Mouse (Mus musculus) thymus, postnatal 10 days (tissue): Measurements from ENCODE around the gene Apoo.
"Not testable (repeated sequence)": the region's sequence is repeated elsewhere in the genome, so short reads cannot be mapped to it uniquely, and the experiment has no call there.

Source experiments
- DNase-seq, 2 experiments: peaks; one replicate each; pipeline ENCODE4 v3.0.0; 2021; ENCODE audit warnings: low spot score in 2 of 2

The Apoo gene

DNA sequence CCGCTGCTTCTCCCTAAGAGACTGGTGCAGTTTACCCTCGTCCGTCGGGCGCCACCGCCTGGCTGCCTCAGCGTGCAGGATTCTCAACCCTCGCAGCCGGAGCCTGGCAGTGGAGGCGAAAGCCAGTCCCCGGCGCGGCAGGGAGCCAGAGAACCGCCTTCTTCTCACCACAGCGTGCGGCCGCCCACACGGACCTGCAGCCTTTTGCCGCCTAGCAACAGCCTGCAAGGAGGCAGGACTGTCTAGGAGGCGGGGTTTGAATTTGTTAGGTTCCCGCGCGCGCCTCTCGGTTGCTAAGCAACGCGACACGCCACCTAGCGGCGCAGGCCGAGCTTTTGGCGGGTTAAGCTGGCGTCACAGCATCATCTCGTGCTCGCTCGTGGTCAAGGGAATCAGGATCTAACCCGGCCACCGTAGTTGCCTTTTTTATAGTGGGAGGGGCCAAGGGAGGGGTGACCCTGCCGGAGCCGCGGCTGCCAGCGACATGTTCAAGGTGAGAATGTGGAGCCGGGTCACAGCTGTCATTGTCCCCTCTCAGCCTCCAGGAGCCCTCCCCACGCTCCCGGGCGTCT lies at the start of gene Apoo, which contains the start of gene Fam90a1b:
TSS of gene Apoo (plus strand) at position 448 of the 572 bp plus-strand sequence.
TSS of gene Fam90a1b (minus strand) at position 108 of the 572 bp plus-strand sequence.
- DNase-seq, result peak; percentile 91 to 93

DNA sequence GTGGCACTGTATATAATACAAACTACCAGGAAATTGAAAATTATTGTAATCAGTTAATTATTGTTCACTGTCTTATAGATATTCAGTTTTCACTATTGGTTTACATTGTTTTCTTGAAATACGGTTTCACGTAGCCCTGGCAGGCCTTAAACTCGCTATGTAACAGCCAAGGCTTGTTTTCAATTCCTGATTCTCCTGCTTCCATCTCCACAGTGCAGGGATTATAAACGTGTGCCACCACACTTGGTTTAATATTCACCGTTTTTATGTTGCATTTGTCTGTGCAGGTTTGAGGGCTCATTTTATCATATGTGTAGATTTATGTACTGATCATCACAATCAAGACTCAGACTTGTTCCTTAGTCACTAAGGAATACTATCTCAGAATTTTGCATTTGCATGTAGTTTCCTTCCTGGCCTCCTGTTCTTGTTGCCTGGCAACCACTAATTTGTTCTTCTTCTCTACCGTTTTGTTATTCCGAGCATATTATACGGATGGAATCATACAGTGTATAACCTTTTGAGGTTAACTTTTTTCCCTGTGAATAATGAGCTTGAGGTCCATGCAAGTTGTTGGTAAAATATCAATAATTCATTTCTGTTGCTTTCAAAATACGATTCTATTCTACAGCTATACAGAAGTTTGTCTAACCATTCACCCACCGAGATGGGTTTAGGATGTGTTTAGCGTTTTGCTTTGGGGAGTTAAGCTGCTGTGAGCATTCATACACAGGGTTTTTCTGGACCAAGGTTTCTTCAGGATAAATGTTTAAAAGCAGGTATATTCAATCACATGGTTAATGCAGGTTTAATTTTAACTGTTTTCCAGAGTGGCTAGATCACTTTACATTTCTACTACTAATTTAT lies 45.6 kb upstream of the Apoo start:
- DNase-seq, result no peak

DNA sequence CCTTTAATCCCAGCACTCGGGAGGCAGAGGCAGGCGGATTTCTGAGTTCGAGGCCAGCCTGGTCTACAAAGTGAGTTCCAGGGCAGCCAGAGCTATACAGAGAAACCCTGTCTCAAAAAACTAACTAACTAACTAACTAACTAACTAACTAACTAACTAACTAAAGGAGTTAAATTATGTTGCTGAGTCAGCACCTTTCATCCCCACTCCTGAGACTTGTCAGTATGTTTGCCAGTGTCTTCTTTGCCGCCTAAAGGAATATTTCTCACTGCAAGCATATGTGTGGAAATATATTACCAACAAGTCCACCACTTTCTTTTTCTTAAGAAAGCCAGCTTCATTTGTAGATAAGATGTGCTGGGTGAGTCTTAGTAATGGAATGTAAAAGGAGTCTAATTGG lies 23.3 kb upstream of the Apoo start:
- DNase-seq, result not testable (repeated sequence)

DNA sequence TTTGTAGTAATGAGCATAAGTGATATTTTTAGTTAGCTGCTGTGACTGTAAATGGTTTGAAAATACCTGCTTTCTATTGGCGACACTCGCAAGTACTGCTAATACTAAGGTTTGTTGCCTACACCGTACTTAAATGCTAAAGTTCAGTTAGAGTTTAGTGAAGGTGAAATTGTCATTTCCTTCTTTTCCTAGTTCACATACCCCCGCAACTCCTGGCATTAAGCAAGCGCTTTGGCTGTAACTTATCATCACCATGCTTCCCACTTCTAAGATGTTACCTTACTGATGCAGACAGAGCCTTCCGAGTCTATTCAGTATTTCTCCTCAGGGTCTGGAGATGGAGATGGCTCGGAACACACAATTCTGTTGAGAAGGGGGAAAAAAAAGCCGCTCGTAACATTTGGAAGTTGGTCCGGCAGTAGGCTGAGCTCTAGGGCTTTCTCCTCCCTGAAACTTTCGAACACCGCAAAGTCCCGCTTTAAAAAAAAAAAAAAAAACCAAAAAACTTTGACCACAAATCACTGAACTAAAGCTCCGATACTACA lies 1.5 kb upstream of the Apoo start:
- no peak for DNase-seq

DNA sequence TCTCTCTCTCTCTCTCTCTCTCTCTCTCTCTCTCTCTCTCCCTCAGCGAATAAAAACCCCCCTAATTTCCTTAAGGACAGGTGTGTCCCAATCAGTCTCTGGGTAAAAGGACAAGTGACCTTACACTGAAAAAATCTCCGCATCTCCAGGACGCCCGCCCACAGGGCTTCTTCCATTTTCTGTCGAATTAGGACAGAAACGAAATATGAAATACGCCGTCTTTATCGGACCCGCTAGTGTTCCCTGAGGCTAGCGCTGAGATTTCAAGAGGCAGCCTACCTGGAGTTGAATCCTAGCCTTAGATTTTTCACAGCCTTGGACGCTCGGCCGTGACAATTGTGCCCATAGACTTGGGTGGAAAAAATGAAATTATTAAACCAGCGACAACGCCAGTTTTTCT lies 888 bp upstream of the Apoo start:
- DNase-seq, result peak in 1 of 2 experiments; percentile 2

DNA sequence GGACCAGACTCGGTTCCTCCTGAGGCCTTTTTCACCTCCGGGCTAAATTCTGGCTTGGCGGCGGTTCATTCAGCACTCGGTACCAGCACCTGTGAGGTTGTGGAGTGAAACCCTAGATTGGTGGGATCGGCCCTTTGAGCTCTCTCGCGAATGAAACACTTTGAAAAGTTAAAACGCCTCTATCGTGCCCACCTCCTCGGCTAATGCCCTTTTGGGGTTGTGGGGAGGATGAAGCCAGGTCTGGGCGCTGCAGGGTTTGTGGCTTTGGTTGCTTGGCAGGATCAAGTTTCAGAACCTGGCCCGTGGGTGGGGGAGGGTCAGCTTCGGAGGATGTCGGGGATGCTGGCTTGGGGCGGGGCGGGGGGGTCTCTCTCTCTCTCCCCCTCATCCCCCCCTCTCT lies 331 bp downstream of the Apoo start:
- DNase-seq, result peak in 1 of 2 experiments; percentile 7

DNA sequence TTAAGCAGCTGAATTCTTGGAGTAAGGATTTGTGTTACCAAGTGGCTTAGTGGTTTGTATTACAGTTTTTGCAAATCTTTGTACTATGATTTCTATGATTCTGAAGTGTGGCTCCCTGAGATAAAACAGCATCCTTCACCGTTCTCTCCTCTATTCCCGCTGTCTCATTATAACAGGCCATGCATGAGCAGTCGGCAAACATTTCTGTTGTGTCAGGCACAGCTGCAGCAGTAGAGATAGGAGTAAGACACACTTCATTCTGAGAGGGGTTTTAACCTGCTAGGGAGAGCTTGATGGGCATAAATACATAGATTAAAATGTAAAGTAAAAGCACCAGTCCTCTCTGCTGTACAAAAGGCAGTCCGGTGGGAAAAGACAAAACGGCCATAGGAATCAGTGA lies 11.8 kb downstream of the Apoo start:
- DNase-seq, result no peak

DNA sequence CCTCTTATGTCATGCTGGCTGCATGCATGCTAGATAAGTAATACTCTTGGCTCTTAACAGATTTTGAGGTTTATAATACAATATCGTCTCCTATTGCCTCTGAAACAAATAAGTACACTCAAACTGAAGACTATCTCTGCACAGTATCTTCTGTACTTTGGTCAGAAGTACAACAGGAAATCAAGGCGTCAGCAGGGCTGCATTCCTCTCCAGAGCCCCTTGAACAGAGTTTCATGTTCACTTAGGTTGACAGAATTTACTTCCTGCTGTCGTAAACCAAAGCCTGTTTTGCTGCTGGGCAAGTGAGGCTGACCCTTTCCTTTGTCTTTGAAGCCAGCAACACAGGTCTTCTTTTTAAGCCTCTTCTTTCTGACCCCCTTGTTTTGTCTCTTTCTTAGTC lies 42.1 kb downstream of the Apoo start:
- no peak for DNase-seq

DNA sequence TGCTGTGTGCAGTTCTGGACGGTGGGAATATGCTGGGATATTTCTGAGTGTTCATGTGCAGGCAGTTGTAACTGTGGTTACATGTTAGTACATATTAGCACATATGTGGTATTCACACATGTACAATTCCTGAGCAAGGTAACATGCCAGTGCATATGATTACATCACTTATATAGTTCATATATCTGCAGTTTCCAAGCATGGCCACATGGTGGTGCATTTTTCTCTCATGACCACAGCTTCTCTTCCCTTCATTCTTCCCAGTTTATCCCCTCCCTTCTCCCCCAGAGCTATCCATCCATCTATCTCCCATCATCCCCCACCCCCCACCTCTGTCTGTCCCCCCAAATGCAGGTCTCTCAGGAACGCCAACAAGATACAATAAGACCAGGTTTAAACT lies 53.3 kb downstream of the Apoo start:
- no peak for DNase-seq

DNA sequence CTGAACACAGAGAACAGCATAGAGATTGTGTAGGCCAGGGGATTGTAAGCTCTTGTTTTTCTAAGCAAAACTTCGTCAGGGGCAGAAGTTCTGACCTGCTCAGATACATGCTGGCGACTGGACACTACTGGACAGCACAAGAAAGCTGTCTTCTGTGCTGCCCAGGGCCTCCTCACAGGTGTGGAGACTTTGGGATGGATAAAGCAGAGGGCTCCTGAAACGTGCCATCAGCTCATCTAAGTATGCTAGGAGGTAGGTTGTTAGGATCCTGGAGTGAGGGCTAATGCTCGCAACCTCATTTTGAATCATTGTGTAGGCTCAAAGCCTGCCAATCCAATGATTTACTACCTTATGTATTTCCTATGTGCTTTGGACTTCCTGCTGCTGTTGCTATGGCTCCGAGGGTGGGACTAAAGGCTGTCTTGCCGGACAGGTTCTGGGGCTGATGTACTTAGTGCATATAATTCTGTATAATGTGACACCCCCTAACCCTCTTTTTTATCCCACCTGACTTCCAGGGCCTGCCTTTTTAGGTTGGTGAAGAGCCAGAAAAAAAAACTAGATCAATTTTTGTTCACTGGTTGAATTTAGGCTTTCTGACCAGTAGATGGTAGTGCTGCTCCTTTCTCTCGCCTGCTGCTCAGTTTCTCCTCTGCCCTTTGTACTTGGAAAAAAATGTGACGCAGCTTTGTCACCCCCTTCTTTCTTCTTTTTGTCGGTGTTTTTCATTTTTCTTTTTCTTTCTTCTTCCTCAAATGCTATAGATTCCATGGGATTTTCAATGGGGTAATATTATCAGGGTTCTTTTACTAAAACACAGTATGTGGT lies 64.8 kb downstream of the Apoo start:
- no peak for DNase-seq

DNA sequence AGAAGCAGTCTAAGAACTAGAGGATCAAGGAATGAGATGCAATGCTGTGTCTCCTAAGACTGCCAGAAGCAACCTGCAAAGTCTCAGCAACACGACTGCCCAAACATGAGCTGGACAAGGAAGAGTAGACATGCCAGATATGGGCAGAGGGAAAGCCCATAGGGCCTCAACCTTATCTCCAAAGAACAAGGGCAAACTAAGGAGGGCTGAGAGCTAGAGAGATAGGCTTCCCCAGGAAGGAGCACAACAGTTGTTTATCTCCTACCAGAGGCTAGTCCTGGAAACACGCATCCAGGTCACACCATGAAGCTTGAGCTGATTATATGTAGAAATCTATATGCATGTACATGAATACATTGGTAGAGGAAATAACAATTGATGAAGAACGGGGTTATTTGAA lies 78.5 kb downstream of the Apoo start:
- not testable (repeated sequence) for DNase-seq

DNA sequence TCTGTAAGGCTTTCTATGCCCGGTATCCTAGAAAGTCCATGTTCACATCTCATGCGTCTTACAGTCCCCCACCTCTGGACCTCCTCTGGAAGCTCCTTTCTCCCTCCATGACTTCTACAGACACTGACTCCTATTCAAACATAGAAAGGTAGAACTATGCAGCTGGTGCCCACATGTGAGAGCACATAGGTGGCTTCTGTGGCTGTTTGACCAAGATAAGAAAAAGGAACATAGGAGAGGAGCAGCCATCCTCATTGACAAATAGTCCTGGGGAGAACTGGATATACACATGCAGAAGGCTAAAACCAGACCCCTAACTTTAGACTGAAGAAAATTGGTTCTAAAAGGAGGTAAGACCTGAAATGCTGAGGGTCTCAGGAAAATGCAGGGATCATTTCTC lies 79.1 kb downstream of the Apoo start:
- not testable (repeated sequence) for DNase-seq

DNA sequence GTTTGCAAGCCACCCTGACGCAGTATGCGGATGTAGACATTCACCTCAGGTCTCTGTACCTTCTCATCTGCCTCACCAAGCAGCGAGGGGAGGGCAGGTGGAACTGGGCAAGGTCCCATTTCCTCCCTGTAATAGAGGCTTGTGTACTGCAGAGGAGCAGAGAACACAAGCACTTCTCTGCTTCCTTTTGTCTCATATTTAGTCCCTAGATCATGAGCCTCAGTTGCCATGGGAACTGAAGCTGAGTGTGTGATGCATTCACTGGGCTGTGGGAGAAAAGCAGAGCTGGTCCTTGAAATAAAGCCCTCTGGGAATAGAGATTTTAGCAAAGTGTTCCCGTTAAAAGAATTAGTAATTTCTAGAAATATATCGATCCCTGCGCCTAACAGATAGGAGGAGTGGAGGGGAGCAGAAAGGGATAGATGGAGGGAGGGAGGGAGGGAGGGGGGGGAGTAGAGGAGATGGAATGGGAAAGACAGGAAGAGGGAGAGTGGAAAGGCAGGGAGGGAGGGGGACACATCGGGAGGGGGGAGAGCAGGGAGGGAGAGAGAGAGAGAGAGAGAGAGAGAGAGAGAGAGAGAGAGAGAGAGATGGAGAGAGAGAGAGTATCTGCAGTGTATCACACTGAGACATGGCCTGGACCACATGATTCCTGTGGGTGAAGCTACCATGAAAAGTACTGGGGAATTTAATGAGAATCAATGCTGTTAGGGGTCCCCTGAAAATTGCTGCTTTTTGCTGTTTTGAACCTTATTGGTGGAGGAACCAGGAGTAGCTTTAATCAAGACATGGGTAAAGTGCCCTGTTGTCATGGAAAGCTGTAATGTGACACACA lies 83.3 kb downstream of the Apoo start:
- DNase-seq, result not testable (repeated sequence)

DNA sequence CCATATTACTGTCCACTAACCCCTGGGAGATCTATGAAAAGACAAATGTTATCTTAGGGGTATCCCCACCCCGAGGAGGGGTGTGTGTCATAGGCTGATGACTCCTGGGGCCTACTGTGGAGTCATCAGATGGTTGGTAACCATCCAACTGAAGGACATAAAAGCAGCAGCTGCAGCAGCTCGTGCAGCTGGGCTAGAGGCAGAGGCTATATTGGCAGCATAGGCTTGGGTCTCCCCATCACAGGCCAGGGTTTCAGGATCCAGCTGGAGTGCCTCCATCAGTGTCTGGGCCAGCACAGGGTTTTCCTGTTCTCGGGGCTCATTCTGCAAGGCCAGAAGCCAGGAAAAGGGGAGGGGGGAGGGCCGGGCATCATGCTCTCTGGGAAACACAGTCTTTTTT lies 92.4 kb downstream of the Apoo start:
- no peak for DNase-seq

DNA sequence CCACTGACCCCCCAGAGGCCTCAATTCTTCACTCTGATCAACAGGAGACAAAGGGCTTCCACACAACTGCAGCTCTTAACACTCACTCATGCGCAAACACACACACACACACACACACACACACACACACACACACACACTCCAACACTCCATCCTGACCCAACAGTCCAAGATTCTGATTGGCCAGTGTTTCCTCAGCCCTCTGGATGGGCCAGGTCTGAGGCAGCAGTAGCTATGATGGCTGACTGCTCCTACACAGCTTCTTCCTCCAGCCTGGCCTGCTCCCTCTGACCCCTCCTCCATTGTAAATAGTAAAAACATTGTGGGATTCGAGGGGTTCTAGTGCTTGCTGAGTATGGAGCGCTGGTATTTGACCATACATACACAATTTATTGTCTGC lies 94.6 kb downstream of the Apoo start:
- not testable (repeated sequence) for DNase-seq

DNA sequence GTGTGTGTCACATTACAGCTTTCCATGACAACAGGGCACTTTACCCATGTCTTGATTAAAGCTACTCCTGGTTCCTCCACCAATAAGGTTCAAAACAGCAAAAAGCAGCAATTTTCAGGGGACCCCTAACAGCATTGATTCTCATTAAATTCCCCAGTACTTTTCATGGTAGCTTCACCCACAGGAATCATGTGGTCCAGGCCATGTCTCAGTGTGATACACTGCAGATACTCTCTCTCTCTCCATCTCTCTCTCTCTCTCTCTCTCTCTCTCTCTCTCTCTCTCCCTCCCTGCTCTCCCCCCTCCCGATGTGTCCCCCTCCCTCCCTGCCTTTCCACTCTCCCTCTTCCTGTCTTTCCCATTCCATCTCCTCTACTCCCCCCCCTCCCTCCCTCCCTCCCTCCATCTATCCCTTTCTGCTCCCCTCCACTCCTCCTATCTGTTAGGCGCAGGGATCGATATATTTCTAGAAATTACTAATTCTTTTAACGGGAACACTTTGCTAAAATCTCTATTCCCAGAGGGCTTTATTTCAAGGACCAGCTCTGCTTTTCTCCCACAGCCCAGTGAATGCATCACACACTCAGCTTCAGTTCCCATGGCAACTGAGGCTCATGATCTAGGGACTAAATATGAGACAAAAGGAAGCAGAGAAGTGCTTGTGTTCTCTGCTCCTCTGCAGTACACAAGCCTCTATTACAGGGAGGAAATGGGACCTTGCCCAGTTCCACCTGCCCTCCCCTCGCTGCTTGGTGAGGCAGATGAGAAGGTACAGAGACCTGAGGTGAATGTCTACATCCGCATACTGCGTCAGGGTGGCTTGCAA lies 95.9 kb downstream of the Apoo start:
- DNase-seq, result not testable (repeated sequence)
